Mouse (Mus musculus): ENCODE data around the gene Gtf2a1. TPM values are rescaled to one million over a fixed set of nuclear protein-coding genes. Genes with fewer than 3 reads are reported as not detected.
A peak's percentile ranks its signal among the peaks of the same experiment; 100 is the strongest.
"Not testable (repeated sequence)": the region's sequence is repeated elsewhere in the genome, so short reads cannot be mapped to it uniquely, and the experiment has no call there.

Gene Gtf2a1
- polyA plus RNA-seq (2017; shearing (Covaris generic)) = 10 to 100 TPM; 69.7 to 92.8 (median 81.7) TPM

- ATAC-seq = peak; percentile 60
Measured at GRCm38 (mm10) chr12:91589847-91590690, at the start of gene Gtf2a1. Gene Gtf2a1 (minus strand): TSS chr12:91590487.

- no peak for ATAC-seq
Measured at GRCm38 (mm10) chr12:91638351-91638750, 48.1 kb upstream of the Gtf2a1 start.

DNA sequence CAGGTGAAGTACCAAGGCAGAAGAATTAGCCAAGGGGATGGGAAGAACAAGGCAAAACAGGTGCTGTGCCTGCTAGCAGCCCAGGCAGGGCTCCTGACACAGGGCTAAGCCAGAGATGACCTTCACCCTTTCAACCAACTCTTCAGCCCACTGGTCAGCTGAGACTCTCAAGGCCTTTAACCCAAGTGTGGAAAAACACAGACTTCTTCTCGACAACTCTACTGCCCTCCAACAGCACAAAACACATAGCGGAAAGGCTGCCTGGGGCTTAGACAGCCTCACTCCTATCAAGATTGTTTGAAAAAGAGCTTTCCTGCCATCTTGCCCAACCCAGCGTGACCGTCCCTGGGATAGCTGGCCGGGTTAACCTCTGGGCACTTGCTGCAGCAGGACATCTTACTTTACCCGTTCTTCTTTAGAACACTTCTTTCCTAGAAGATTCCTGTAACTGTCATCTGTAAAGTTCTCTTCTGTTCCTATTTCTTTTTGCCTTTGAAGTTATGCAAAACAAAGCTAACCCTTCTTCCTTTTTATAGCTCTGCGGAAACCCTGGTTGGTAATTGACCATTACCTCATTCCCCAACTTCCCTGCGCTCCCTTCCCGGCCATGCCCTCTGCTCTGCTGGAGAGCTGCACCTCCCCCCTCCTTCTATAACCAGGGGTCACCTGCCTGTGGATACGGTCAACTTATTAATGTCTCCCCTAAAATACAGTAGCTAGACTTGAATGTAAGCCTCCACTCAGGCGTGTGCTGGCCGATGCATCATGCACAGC lies 47.0 kb upstream of the Gtf2a1 start:
- ATAC-seq = no peak

DNA sequence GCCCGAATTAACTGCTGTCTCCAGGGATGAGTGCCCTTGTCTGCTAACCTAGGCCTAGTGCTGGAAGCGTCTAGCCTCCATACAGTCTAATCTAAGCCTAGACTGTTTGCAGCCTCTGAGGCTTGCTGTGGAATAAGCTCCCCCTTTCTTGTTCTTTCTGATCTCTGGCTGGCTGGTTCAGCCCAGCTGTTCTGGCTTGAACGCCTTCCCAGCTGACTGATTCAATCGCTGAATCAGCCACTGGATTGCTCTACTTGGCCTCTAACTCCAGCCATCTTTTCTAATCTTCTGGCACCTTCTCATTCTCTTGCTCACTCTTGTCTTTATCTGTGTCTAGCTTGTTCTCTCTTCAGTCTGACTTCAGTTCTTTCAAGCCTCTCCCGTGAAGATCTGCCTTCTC lies 36.2 kb upstream of the Gtf2a1 start:
- ATAC-seq = no peak

- ATAC-seq = peak; percentile 73
Measured at GRCm38 (mm10) chr12:91625013-91625412, 34.7 kb upstream of the Gtf2a1 start.

- no peak for ATAC-seq
Measured at GRCm38 (mm10) chr12:91609425-91609824, 19.1 kb upstream of the Gtf2a1 start.

GRCm38 (mm10) chr12:91607678-91608077 lies 17.4 kb upstream of the Gtf2a1 start:
- no peak for ATAC-seq

DNA sequence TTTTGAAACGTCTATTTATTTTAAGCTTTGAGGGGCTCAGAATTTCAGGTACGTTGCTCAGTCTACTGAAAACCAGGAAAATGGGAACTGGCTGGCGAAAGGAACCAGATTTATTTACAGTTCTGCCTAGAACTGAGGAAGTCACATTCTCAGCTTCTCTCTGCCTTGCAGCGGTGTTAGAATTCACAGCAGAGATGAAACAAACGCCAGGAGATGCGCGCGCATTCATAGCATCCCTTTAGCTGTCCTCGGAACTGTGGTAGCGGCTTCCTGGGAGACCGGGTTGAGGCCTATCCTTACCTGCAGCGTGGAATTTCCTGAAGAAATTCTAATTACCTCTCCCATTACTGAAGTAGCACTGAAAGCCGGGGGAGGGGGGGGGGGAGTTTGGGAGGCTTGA lies 16.4 kb upstream of the Gtf2a1 start:
- no peak for ATAC-seq

GRCm38 (mm10) chr12:91604600-91604999 lies 14.3 kb upstream of the Gtf2a1 start:
- no peak for ATAC-seq

GRCm38 (mm10) chr12:91592128-91592527 lies 1.8 kb upstream of the Gtf2a1 start:
- no peak for ATAC-seq

DNA sequence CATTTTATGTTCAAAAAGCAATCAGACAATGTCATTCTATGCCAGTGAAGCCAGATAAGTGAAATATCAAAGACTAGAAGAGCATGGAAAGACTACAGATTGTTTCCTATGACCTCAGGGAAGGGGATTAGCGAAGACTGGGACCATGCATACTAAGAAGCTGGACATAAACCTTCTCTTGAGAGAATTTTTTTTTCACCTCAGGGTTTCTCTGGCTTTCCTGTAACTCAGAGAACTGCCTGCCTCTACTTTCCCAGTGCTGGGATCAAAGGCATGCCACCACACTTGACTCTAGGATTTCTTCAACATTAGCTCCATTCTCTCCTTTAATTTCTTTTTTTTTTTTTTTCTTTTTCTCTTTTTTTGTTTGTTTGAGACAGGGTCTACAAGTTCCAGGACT lies 904 bp upstream of the Gtf2a1 start:
- ATAC-seq = no peak

DNA sequence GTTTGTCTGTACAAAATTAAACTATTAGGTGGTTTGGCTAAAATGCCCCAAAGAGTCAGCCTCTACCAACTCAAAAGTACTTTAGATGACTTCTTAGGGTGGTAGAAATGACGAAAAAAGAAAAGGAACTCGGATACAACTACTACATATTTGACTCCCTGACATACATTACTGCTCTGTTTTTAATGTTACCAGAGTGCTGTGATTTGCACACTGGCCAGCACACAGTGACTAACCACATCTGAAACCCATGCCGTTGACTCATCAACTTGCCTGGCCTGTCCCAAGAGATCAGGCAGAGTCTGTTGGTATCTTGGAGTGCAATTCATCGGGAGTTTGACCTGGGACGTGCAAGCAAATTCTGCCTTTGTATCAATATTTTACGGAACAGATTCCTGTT lies 429 bp upstream of the Gtf2a1 start:
- ATAC-seq = no peak

DNA sequence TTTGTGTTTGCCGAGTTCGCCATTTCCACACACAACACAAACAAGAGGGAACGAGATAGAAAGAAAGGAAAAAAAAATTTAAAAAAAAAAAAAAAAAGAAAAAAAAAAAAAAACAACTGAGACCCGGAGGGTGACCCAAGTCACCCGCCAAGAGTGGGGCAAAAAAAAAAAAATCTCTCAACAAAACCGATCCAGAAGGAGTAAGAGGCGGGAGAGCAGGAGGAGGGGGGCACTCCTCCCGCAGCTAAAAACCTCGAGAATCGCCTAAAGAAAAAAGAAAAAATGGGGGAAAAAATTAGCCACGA lies 793 bp downstream of the Gtf2a1 start:
- ATAC-seq = peak; percentile 14

GRCm38 (mm10) chr12:91588670-91589541 lies 1.4 kb downstream of the Gtf2a1 start:
- peak; percentile 8 for ATAC-seq

- ATAC-seq = peak; percentile 76
Measured at GRCm38 (mm10) chr12:91588176-91588669, 2.1 kb downstream of the Gtf2a1 start.

DNA sequence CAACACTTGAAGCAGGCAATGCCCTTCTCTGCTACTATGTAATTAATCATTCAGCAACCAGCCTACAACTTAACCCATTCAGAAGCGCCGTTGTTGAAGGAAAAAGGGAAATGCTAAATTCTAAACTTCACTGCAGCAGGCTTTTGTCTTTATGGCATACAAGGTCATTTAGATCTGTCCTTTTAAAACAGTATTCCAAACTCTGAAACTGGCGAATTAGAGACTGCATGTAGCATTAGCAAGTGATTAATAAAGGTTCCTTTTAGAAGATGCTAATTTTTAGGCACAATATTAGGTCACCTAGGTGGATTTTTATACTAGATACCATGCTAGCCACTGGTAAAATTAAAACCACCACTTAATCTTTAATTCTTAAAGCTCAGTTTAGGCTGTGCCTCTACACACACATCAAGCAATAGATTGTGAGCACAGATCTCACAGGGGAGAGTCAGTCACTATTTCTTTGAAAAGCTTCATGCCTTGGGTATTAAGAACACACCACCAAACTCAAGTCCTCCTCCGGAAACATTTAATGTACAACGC lies 2.7 kb downstream of the Gtf2a1 start:
- no peak for ATAC-seq

DNA sequence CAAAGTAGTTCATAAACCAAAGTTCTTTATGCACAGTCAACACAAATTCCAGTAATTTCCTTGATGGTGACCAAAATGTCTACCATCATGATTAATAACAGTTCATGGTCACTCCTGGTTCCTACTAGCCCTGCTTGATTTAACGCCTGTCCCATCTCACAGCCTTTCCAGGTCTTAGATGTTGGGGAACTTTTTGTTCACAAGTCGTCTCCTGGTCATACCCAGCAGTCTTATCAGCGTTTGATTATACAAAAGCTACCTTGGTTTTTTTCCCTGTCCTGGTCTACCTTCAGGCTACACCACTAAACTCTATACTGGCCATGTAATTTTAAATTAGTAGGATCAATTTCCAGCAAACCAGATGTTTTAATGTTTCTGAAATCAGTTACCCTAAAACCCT lies 3.2 kb downstream of the Gtf2a1 start:
- no peak for ATAC-seq

DNA sequence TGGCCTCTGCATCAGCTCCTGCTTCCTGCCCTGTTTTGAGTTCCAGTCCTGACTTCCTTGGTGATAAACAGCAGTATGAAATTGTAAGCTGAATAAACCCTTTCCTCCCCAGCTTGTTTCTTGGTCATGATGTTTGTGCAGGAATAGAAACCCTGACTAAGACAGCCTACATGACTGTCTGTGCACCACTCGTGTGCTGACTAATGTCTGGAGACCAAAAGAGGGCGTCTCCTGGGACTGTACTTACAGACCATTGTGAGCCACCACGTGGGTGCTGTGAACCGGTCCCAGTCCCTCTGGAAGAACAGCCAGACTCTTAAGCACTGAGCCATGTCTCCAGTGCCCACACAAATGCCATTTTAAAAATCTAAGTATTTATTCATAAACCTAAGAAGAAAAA lies 4.5 kb downstream of the Gtf2a1 start:
- not testable (repeated sequence) for ATAC-seq

- no peak for ATAC-seq
Measured at GRCm38 (mm10) chr12:91585206-91585605, 5.1 kb downstream of the Gtf2a1 start.

DNA sequence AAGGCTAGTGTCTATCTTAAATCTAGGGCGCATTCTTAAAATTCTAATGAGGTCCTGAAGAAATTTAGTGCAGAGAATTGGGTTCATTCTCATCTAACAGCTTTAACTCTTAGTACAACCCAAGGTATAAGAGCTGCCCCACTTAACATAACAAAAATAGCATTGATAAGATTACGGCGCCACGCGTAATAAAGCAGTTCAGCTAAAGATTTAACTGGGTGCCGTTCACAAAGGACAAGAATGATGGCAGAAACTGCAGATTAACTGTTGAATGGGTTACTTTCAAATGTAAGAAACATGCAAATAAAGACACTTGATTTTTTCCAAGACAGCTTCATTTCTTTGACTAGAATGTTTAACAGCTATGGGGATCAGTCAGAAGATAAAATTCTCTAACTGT lies 6.9 kb downstream of the Gtf2a1 start:
- no peak for ATAC-seq

DNA sequence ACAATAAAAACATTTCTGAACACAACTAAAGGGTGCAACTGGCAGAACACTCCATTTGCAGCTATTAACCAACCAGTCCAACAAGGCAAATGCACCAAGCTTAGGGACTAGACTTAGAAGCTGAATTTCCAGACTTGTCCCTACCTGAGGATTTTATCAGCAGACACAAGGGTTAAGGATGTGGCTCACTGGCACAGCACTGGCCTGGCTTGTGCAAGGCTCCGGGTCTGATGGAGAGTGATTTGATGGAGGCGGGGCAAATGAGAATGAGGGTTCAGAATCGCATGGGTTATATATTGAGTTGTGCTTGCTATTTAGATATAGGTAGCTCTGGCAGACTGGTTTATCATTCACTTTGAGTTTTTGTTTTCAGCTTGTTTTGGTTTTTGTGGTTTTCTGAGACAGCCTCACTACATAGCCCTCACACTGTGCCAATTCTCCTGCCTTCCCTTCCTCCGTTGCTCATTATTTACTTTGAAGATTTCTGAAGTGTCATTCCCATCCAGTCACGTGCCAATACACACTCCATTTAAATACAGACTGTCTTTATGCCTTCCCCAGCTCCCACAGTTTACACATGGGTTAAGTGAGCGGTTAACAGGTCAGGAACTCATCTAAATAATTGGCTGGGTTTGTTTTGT lies 7.8 kb downstream of the Gtf2a1 start:
- ATAC-seq = no peak

Measured in inflammation-experienced regulatory T-cells, adult 6 months (primary cell).